Mouse (Mus musculus): ENCODE measurements around the gene Mapk1ip1l. TPM values are rescaled to one million over a fixed set of nuclear protein-coding genes. Genes with fewer than 3 reads are reported as not detected.

Gene Mapk1ip1l
- polyA plus RNA-seq, 1 experiment: 103 TPM

- Histone ChIP-seq H3K4me1 (ENCODE audit: control insufficient read depth, insufficient read depth, low read length) (0 out of 2 replicates have a peak, but pooled peaks cover 6% of the 10 kb centered on the region), H3K27ac (ENCODE audit: insufficient read depth, low read length) (no peak overlapping the region), H3K4me3 (ENCODE audit: insufficient read depth, low read length) (no peak overlapping the region)
- TF ChIP-seq POLR2A (IDR thresholded peaks at IDR 0.05; ENCODE audit: low read depth, low read length) (no peak), CTCF (IDR thresholded peaks at IDR 0.05; ENCODE audit: borderline replicate concordance, insufficient read depth, low read length) (no peak)
Measured at GRCm38 (mm10) chr14:47325965-47326761, 28.1 kb downstream of the Mapk1ip1l start.

- TF ChIP-seq POLR2A (IDR thresholded peaks at IDR 0.05; ENCODE audit: low read depth, low read length): no peak
- no peak for TF ChIP-seq CTCF (IDR thresholded peaks at IDR 0.05; ENCODE audit: borderline replicate concordance, insufficient read depth, low read length)
- H3K4me1 ChIP-seq (ENCODE audit: control insufficient read depth, insufficient read depth, low read length): 0 out of 2 replicates have a peak, but pooled peaks cover 6% of the 10 kb centered on the region
- no peak overlapping the region for H3K4me3 ChIP-seq (ENCODE audit: insufficient read depth, low read length)
- H3K27ac ChIP-seq (ENCODE audit: insufficient read depth, low read length): no peak overlapping the region
Measured at GRCm38 (mm10) chr14:47327347-47327746, 29.3 kb downstream of the Mapk1ip1l start.

- TF ChIP-seq CTCF (IDR thresholded peaks at IDR 0.05; ENCODE audit: borderline replicate concordance, insufficient read depth, low read length) (no peak), POLR2A (IDR thresholded peaks at IDR 0.05; ENCODE audit: low read depth, low read length) (no peak)
- Histone ChIP-seq H3K4me3 (ENCODE audit: insufficient read depth, low read length) (no peak overlapping the region), H3K27ac (ENCODE audit: insufficient read depth, low read length) (no peak overlapping the region), H3K4me1 (ENCODE audit: control insufficient read depth, insufficient read depth, low read length) (0 out of 2 replicates have a peak, but pooled peaks cover 3% of the 10 kb centered on the region)
Measured at GRCm38 (mm10) chr14:47331920-47332319, 33.9 kb downstream of the Mapk1ip1l start.

GRCm38 (mm10) chr14:47334819-47335218 lies 36.8 kb downstream of the Mapk1ip1l start:
- Histone ChIP-seq H3K4me1 (ENCODE audit: control insufficient read depth, insufficient read depth, low read length) (no peaks in the 10 kb centered on the region), H3K4me3 (ENCODE audit: insufficient read depth, low read length) (no peak overlapping the region), H3K27ac (ENCODE audit: insufficient read depth, low read length) (no peak overlapping the region)
- TF ChIP-seq CTCF (IDR thresholded peaks at IDR 0.05; ENCODE audit: borderline replicate concordance, insufficient read depth, low read length) (peak; percentile 74; the same call in 1 of the 2 replicates), POLR2A (IDR thresholded peaks at IDR 0.05; ENCODE audit: low read depth, low read length) (no peak)

- Histone ChIP-seq H3K4me3 (ENCODE audit: insufficient read depth, low read length) (no peak overlapping the region), H3K27ac (ENCODE audit: insufficient read depth, low read length) (no peak overlapping the region), H3K4me1 (ENCODE audit: control insufficient read depth, insufficient read depth, low read length) (no peaks in the 10 kb centered on the region)
- TF ChIP-seq CTCF (IDR thresholded peaks at IDR 0.05; ENCODE audit: borderline replicate concordance, insufficient read depth, low read length) (no peak), POLR2A (IDR thresholded peaks at IDR 0.05; ENCODE audit: low read depth, low read length) (no peak)
Measured at GRCm38 (mm10) chr14:47335300-47335699, 37.2 kb downstream of the Mapk1ip1l start.

- Histone ChIP-seq H3K27ac (ENCODE audit: insufficient read depth, low read length) (no peak overlapping the region), H3K4me1 (ENCODE audit: control insufficient read depth, insufficient read depth, low read length) (no peaks in the 10 kb centered on the region)
- TF ChIP-seq POLR2A (IDR thresholded peaks at IDR 0.05; ENCODE audit: low read depth, low read length): no peak
- no peak for TF ChIP-seq CTCF (IDR thresholded peaks at IDR 0.05; ENCODE audit: borderline replicate concordance, insufficient read depth, low read length)
Measured at GRCm38 (mm10) chr14:47340231-47340925, 42.3 kb downstream of the Mapk1ip1l start.

GRCm38 (mm10) chr14:47341811-47342291 lies 43.8 kb downstream of the Mapk1ip1l start:
- Histone ChIP-seq H3K4me1 (ENCODE audit: control insufficient read depth, insufficient read depth, low read length) (no peaks in the 10 kb centered on the region), H3K4me3 (ENCODE audit: insufficient read depth, low read length) (no peak overlapping the region), H3K27ac (ENCODE audit: insufficient read depth, low read length) (no peak overlapping the region)
- TF ChIP-seq POLR2A (IDR thresholded peaks at IDR 0.05; ENCODE audit: low read depth, low read length): no peak
- TF ChIP-seq CTCF (IDR thresholded peaks at IDR 0.05; ENCODE audit: borderline replicate concordance, insufficient read depth, low read length): no peak

More at GRCm38 (mm10) chr14:47340231-47340925, 42.3 kb downstream of the Mapk1ip1l start:
- H3K4me3 ChIP-seq (ENCODE audit: insufficient read depth, low read length): no peak overlapping the region

GRCm38 (mm10) chr14:47346715-47347114 lies 48.6 kb downstream of the Mapk1ip1l start:
- H3K4me3 ChIP-seq (ENCODE audit: insufficient read depth, low read length): no peak overlapping the region
- H3K27ac ChIP-seq (ENCODE audit: insufficient read depth, low read length): no peak overlapping the region
- no peak for TF ChIP-seq POLR2A (IDR thresholded peaks at IDR 0.05; ENCODE audit: low read depth, low read length)
- no peak for TF ChIP-seq CTCF (IDR thresholded peaks at IDR 0.05; ENCODE audit: borderline replicate concordance, insufficient read depth, low read length)
- peaks cover 2% of the 10 kb centered on the region for H3K4me1 ChIP-seq (ENCODE audit: control insufficient read depth, insufficient read depth, low read length)

GRCm38 (mm10) chr14:47350974-47351373 lies 52.9 kb downstream of the Mapk1ip1l start:
- Histone ChIP-seq H3K27ac (ENCODE audit: insufficient read depth, low read length) (peak overlapping the region; percentile 91), H3K4me3 (ENCODE audit: insufficient read depth, low read length) (no peak overlapping the region), H3K4me1 (ENCODE audit: control insufficient read depth, insufficient read depth, low read length) (peaks cover 2% of the 10 kb centered on the region)
- TF ChIP-seq CTCF (IDR thresholded peaks at IDR 0.05; ENCODE audit: borderline replicate concordance, insufficient read depth, low read length) (no peak), POLR2A (IDR thresholded peaks at IDR 0.05; ENCODE audit: low read depth, low read length) (no peak)
